Mouse (Mus musculus): ENCODE data around the gene Wdfy3. TPM values are rescaled to one million over a fixed set of nuclear protein-coding genes. Genes with fewer than 3 reads are reported as not detected.
"Not testable (repeated sequence)": the region's sequence is repeated elsewhere in the genome, so short reads cannot be mapped to it uniquely, and the experiment has no call there.

Gene Wdfy3
- polyA plus RNA-seq, 1 experiment from 2014 or later, result 11.3 TPM

GRCm38 (mm10) chr5:101837605-101838004 lies 232.1 kb downstream of the Wdfy3 start:
- H3K4me1 ChIP-seq; H3K27ac ChIP-seq; H3K4me2 ChIP-seq; ATAC-seq (ENCODE audit: insufficient read depth, low FRiP score, low read depth); H3K4me3 ChIP-seq (replicated peaks); H3K9ac ChIP-seq; H3K9me3 ChIP-seq; H3K27me3 ChIP-seq (replicated peaks): not testable (repeated sequence)
- H3K36me3 ChIP-seq, result peaks cover 40% of the 10 kb centered on the region
- WGBS, result 94% methylated on average over 2 of the region's 2 CpGs

- WGBS, result 92% methylated on average over 11 of the region's 11 CpGs
- H3K36me3 ChIP-seq, result peaks cover 32% of the 10 kb centered on the region
- H3K4me1 ChIP-seq, result no peaks in the 10 kb centered on the region
- no peak overlapping the region for H3K4me2 ChIP-seq
- no peak overlapping the region for H3K4me3 ChIP-seq (replicated peaks)
- no peak overlapping the region for H3K9ac ChIP-seq
- H3K27ac ChIP-seq, result no peak overlapping the region
- no peaks in the 10 kb centered on the region for H3K9me3 ChIP-seq
- no peak for ATAC-seq (ENCODE audit: insufficient read depth, low FRiP score, low read depth)
- no peaks in the 10 kb centered on the region for H3K27me3 ChIP-seq (replicated peaks)
Observed at GRCm38 (mm10) chr5:101836221-101836620, 233.5 kb downstream of the Wdfy3 start.

- no peak for ATAC-seq (ENCODE audit: insufficient read depth, low FRiP score, low read depth)
- Histone ChIP-seq H3K4me1 (no peaks in the 10 kb centered on the region), H3K36me3 (peaks cover 21% of the 10 kb centered on the region), H3K27me3 (replicated peaks) (no peaks in the 10 kb centered on the region), H3K9me3 (no peaks in the 10 kb centered on the region), H3K4me3 (replicated peaks) (no peak overlapping the region), H3K9ac (no peak overlapping the region), H3K27ac (no peak overlapping the region), H3K4me2 (no peak overlapping the region)
- 74% methylated on average over 8 of the region's 8 CpGs for WGBS
Observed at GRCm38 (mm10) chr5:101833875-101834274, 235.8 kb downstream of the Wdfy3 start.

- Histone ChIP-seq H3K4me3 (replicated peaks) (no peak overlapping the region), H3K27me3 (replicated peaks) (no peaks in the 10 kb centered on the region), H3K9me3 (no peaks in the 10 kb centered on the region), H3K4me1 (no peaks in the 10 kb centered on the region), H3K27ac (no peak overlapping the region), H3K36me3 (peaks cover 21% of the 10 kb centered on the region), H3K9ac (no peak overlapping the region), H3K4me2 (no peak overlapping the region)
- no peak for ATAC-seq (ENCODE audit: insufficient read depth, low FRiP score, low read depth)
- WGBS, result 88% methylated on average over 5 of the region's 5 CpGs
Observed at GRCm38 (mm10) chr5:101832991-101833390, 236.7 kb downstream of the Wdfy3 start.

- H3K36me3 ChIP-seq, result peaks cover 19% of the 10 kb centered on the region
Observed at GRCm38 (mm10) chr5:101832042-101832441, 237.7 kb downstream of the Wdfy3 start.

GRCm38 (mm10) chr5:101830180-101830579 lies 239.5 kb downstream of the Wdfy3 start:
- no peaks in the 10 kb centered on the region for H3K27me3 ChIP-seq (replicated peaks)
- H3K4me3 ChIP-seq (replicated peaks), result no peak overlapping the region
- H3K36me3 ChIP-seq, result peaks cover 11% of the 10 kb centered on the region; the same call in 1 of the 2 replicates
- WGBS, result 75% methylated on average over 8 of the region's 8 CpGs
- H3K4me1 ChIP-seq, result 0 out of 2 replicates have a peak, but pooled peaks cover 8% of the 10 kb centered on the region
- no peak for ATAC-seq (ENCODE audit: insufficient read depth, low FRiP score, low read depth)
- no peak overlapping the region for H3K9ac ChIP-seq
- no peak overlapping the region for H3K27ac ChIP-seq
- no peak overlapping the region for H3K4me2 ChIP-seq
- no peaks in the 10 kb centered on the region for H3K9me3 ChIP-seq

More at GRCm38 (mm10) chr5:101832042-101832441, 237.7 kb downstream of the Wdfy3 start:
- WGBS, result 93% methylated on average over 6 of the region's 6 CpGs
- H3K27ac ChIP-seq, result no peak overlapping the region
- no peaks in the 10 kb centered on the region for H3K4me1 ChIP-seq
- no peak overlapping the region for H3K4me3 ChIP-seq (replicated peaks)
- H3K9ac ChIP-seq, result no peak overlapping the region
- ATAC-seq (ENCODE audit: insufficient read depth, low FRiP score, low read depth), result no peak
- H3K4me2 ChIP-seq, result no peak overlapping the region
- H3K9me3 ChIP-seq, result no peaks in the 10 kb centered on the region
- no peaks in the 10 kb centered on the region for H3K27me3 ChIP-seq (replicated peaks)

- 77% methylated on average over 3 of the region's 3 CpGs for WGBS
- H3K9me3 ChIP-seq, result no peaks in the 10 kb centered on the region
- H3K4me3 ChIP-seq (replicated peaks), result no peak overlapping the region
- 0 out of 2 replicates have a peak, but pooled peaks cover 8% of the 10 kb centered on the region for H3K4me1 ChIP-seq
- 0 out of 2 replicates have a peak, but pooled peaks cover 6% of the 10 kb centered on the region for H3K36me3 ChIP-seq
- no peak for ATAC-seq (ENCODE audit: insufficient read depth, low FRiP score, low read depth)
- H3K27me3 ChIP-seq (replicated peaks), result no peaks in the 10 kb centered on the region
- no peak overlapping the region for H3K4me2 ChIP-seq
- no peak overlapping the region for H3K27ac ChIP-seq
- H3K9ac ChIP-seq, result no peak overlapping the region
Observed at GRCm38 (mm10) chr5:101828932-101829331, 240.8 kb downstream of the Wdfy3 start.

GRCm38 (mm10) chr5:101827477-101827876 lies 242.2 kb downstream of the Wdfy3 start:
- no peaks in the 10 kb centered on the region for H3K36me3 ChIP-seq
- 26% methylated on average over 12 of the region's 12 CpGs for WGBS
- ATAC-seq (ENCODE audit: insufficient read depth, low FRiP score, low read depth), result no peak
- H3K27me3 ChIP-seq (replicated peaks), result no peaks in the 10 kb centered on the region
- no peaks in the 10 kb centered on the region for H3K9me3 ChIP-seq
- no peak overlapping the region for H3K9ac ChIP-seq
- H3K4me3 ChIP-seq (replicated peaks), result no peak overlapping the region
- H3K27ac ChIP-seq, result no peak overlapping the region
- H3K4me2 ChIP-seq, result no peak overlapping the region
- H3K4me1 ChIP-seq, result 0 out of 2 replicates have a peak, but pooled peaks cover 8% of the 10 kb centered on the region

GRCm38 (mm10) chr5:101826531-101826970 lies 243.2 kb downstream of the Wdfy3 start:
- WGBS, result 8% methylated on average over 15 of the region's 15 CpGs
- no peak overlapping the region for H3K9ac ChIP-seq
- peak overlapping the region; percentile 48 for H3K4me2 ChIP-seq
- no peaks in the 10 kb centered on the region for H3K36me3 ChIP-seq
- peak; percentile 61 for ATAC-seq (ENCODE audit: insufficient read depth, low FRiP score, low read depth)
- H3K27me3 ChIP-seq (replicated peaks), result no peaks in the 10 kb centered on the region
- no peak overlapping the region for H3K27ac ChIP-seq
- H3K9me3 ChIP-seq, result no peaks in the 10 kb centered on the region
- H3K4me3 ChIP-seq (replicated peaks), result 0 out of 2 replicates have a peak overlapping the region, but pooled peaks have one; percentile 10
- 0 out of 2 replicates have a peak, but pooled peaks cover 8% of the 10 kb centered on the region for H3K4me1 ChIP-seq

- Histone ChIP-seq H3K9me3 (no peaks in the 10 kb centered on the region), H3K9ac (no peak overlapping the region), H3K36me3 (no peaks in the 10 kb centered on the region), H3K4me2 (peak overlapping the region; percentile 14; the same call in 1 of the 2 replicates), H3K4me1 (0 out of 2 replicates have a peak, but pooled peaks cover 8% of the 10 kb centered on the region), H3K4me3 (replicated peaks) (no peak overlapping the region), H3K27ac (no peak overlapping the region), H3K27me3 (replicated peaks) (no peaks in the 10 kb centered on the region)
- ATAC-seq (ENCODE audit: insufficient read depth, low FRiP score, low read depth), result no peak
- WGBS, result 37% methylated on average over 13 of the region's 13 CpGs
Observed at GRCm38 (mm10) chr5:101825111-101825911, 244.4 kb downstream of the Wdfy3 start.

GRCm38 (mm10) chr5:101822311-101822670 lies 247.4 kb downstream of the Wdfy3 start:
- 54% methylated on average over 6 of the region's 6 CpGs for whole genome bisulfite sequencing
- ATAC-seq (ENCODE audit: insufficient read depth, low FRiP score, low read depth), result no peak
- Histone ChIP-seq H3K9me3 (no peaks in the 10 kb centered on the region), H3K4me3 (replicated peaks) (no peak overlapping the region), H3K9ac (no peak overlapping the region), H3K36me3 (no peaks in the 10 kb centered on the region), H3K4me1 (0 out of 2 replicates have a peak, but pooled peaks cover 8% of the 10 kb centered on the region), H3K4me2 (no peak overlapping the region), H3K27me3 (replicated peaks) (no peaks in the 10 kb centered on the region), H3K27ac (no peak overlapping the region)

GRCm38 (mm10) chr5:101821491-101822310 lies 248.0 kb downstream of the Wdfy3 start:
- H3K4me2 ChIP-seq, result no peak overlapping the region
- no peak overlapping the region for H3K4me3 ChIP-seq (replicated peaks)
- no peak for ATAC-seq (ENCODE audit: insufficient read depth, low FRiP score, low read depth)
- no peaks in the 10 kb centered on the region for H3K9me3 ChIP-seq
- no peaks in the 10 kb centered on the region for H3K36me3 ChIP-seq
- no peak overlapping the region for H3K27ac ChIP-seq
- 0 out of 2 replicates have a peak, but pooled peaks cover 5% of the 10 kb centered on the region for H3K4me1 ChIP-seq
- no peak overlapping the region for H3K9ac ChIP-seq
- 69% methylated on average over 17 of the region's 17 CpGs for WGBS
- no peaks in the 10 kb centered on the region for H3K27me3 ChIP-seq (replicated peaks)

Data from stomach, embryonic 15.5 days (tissue).